Mouse (Mus musculus): ENCODE data around the gene Wwc1.
A peak's percentile ranks its signal among the peaks of the same experiment; 100 is the strongest.

DNA sequence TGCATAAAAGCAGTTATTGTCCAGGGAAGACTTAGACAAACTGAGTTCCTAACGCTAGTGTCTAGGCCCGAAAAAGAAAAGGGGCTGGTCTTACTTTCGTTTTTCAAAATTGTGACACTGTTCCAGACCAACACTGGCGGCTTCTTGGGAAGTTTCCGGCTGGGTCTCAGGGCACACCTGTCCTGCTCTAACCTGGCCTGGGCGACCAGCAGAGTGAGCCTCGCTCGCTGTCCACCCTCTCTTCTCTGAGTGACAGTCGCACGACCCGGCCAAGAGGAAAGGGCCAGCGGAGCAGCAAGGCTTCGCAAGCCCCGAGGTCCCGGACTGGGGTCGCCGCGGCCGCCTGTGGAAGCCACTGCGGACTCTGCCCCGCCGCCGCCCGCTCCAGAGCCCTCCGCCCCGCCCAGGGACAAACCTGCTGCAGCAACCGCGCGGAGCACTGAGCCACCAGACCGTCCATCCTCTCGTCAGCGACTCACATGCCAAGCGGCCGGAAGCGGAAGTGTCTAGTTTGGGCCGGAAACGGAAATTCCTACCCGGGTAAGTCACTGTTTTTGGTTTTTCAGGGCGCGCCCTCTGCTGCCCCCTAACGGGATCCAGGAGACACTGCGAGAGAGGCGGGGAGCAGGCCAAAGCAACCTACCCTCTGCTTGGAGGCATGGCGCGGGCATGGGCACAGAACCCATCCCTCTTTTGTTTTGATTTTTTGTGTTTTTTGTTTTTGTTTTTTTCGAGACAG lies 146.1 kb downstream of the Wwc1 start, which contains the start of gene Rars:
- TF ChIP-seq CTCF (IDR thresholded peaks at IDR 0.05; ENCODE audit: borderline replicate concordance, insufficient read depth, low read length) (peak; percentile 62), POLR2A (IDR thresholded peaks at IDR 0.05; ENCODE audit: low read depth, low read length) (peak; percentile 83)

Data from embryonic fibroblast, embryonic 13.5 days (primary cell).